Mouse (Mus musculus) thymus, postnatal 36 days (tissue): ENCODE data around the gene Ttc39b.

Source experiments
- DNase-seq, 2 experiments: peaks; one replicate each; pipeline ENCODE4 v3.0.0; 2022; ENCODE audit warnings: mixed read lengths in 2 of 2

Gene Ttc39b

DNA sequence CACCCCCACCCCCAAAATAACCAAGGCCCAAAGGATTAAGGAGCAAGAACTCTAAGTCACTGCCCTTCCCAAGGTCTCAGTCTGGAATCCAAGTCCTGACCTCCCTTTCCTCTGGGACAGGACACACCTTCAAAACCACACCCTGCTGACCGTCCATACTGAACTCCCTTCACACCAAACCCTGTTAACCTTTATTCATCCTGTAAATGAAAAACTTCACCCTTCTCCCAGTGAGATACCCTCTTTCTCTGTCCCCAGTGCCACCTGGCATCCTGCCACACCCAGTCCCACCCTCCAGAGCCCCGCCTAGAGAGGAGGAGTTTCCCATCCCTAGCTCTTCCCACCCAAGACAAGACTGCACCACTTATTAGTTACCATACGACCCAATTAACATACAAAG is 7.3 kb downstream of the Ttc39b start:
- no peak for DNase-seq

DNA sequence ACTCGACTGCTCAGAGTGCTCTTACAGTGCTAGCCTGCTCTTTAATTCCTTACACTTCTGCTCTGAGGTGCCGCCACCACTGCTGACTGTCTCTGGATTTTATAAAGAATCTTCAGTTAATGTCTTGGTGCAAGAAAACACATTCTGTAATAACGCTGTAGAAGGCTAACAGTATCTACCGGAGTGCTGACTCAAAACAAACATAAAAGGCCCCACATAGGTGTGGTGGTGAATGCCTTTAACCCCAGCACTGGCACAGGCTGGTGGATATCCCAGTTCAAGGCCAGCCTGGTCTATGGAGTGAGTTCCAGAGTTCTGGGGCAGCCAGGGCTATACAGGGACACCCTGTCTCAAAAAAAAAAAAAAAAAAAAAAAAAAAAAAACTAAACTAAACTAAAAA is 8.1 kb downstream of the Ttc39b start:
- no peak for DNase-seq

DNA sequence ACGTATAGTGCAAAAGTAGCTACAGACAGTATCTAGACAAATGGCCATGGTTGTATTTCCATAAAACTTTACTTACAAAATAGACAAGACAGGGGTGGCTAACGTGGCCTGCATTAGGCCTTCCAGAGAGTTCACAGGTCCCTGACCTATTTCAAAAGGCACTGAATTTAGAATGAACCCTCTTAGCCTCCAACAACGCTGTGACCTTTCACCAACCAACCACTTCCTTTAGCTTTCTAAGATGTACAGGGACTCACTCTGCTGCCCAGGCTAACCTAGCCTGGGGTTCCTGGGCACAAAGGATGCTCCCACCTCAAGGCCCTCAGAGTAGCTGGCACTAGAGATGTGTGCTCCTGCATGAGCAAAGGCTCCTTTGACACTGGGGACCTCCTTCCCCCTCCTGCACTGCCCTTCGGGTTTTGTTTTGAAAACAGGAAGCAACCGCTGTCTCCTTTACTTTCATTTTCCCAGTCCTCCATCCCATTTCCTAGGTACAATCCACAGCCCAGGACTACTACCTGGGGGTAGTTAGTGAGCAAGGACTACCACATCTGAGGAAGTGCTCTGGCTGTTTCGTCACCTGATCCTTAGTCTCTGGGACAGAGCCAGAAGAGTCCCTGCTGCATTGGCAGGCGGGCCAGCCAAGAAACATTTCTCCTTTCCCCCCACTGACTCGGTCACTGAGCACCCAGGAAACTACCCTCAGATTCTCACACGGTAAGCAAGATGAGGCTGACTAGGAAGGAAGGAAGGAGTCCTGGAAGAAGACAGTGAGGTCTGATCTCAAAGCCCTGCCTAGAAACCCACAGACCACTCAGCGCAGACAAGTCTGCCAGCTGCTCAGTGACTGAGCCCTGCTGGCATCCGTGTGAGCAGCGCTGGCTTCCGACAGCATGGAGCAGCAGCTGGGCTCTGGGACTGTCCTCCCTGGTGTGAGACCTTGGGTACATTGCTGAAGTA is 8.9 kb downstream of the Ttc39b start:
- peak; percentile 47 to 55 for DNase-seq

DNA sequence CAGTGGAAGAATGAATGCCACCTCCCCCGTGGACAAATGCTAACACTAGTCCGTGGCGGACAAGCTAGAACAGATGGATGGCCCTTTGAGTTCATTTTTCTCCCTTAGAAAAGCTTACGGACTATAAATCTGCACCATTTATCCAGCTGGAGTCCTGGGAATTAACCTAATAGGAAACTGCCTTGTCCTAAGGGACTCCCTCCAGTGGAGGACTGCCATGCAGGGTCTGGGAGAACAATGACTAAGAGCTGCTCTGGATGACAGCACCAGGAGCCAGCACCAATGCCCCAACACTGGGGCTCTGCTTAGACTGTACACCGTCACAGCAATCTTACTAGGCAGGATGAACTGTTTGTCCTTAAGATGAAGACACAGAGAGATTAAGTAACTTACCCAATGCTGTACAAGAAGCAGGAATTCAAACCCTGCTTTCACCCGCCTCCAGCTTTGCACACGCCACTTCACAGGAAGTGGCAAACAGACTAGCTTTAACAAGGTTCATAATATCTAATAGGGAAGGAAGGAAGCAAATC is 9.7 kb downstream of the Ttc39b start:
- DNase-seq, result peak; percentile 32 to 45

DNA sequence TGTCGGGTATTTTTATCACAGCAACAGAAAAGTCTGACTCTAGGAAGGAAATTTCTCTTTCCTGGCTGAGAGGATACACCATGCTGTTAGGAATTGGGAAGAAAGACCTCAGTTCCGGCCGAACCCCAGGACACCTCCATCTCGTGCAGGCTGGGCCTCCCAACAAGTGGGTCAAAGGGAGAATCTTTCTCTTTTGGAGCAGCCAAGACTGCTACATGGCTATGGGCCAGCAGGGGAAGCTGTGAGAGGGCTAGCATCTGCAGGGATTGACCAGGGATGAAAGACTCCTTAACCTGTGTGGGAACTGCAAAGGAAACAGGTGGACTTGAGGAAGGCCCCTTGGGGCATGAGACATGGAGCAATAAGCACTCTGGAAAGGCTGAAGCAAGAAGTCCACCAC is 11.7 kb downstream of the Ttc39b start:
- DNase-seq, result no peak

DNA sequence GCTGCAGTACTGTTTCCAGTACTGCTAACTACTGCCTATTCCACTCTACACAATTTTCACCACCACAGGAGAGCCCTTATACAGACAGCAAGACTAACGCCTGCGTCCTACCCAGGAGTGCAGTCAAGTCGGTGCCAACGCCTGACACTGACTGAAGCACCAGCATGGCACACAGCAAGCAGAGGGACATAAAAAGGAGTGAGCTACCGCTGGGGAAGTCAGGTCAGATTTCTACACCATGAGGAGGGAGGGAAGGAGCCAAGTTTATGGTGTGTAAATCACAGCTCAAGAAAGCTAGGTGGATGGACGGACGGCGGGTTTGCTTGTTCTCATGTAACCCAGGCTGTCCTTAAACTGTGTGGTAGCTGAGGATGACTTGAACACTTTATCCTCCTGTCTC is 12.6 kb downstream of the Ttc39b start:
- DNase-seq, result no peak

DNA sequence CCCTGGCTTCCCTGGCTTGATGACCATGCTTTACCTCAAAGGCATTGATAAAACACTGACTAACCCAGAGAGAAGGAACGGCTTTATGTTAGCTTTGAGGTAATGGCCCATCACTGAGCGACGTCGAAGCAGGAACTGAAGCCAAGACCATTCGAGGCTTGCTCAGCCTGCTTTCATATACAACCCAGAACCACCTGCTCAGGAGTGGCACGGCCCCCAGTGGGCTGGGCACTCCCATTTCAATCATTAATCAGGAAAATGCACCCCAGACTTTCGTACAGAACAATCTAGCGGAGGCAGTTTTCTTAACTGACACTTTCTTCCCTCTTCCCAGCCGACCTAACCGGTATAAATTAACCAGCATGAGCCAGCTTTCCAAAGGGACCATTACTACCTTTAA is 13.1 kb downstream of the Ttc39b start:
- DNase-seq, result no peak

DNA sequence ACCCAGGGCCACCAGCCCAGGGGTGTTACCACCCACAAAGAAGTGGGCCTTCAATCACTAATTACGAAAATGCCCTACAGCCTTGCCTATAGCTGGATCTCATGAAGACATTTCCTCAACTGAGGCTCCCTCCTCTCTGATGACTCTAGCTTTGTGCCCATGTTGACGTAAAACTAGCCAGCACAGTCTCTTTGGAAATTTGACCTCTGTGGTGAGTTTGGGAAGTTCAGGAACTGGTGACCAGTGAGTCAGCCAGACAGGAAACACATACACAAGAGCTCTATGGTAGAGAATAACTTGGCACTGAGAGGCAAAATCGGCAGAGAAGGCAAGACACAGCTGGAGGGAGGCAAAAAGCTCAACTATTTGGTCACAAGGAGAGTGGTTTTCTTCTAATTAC is 15.1 kb downstream of the Ttc39b start:
- DNase-seq, result no peak

DNA sequence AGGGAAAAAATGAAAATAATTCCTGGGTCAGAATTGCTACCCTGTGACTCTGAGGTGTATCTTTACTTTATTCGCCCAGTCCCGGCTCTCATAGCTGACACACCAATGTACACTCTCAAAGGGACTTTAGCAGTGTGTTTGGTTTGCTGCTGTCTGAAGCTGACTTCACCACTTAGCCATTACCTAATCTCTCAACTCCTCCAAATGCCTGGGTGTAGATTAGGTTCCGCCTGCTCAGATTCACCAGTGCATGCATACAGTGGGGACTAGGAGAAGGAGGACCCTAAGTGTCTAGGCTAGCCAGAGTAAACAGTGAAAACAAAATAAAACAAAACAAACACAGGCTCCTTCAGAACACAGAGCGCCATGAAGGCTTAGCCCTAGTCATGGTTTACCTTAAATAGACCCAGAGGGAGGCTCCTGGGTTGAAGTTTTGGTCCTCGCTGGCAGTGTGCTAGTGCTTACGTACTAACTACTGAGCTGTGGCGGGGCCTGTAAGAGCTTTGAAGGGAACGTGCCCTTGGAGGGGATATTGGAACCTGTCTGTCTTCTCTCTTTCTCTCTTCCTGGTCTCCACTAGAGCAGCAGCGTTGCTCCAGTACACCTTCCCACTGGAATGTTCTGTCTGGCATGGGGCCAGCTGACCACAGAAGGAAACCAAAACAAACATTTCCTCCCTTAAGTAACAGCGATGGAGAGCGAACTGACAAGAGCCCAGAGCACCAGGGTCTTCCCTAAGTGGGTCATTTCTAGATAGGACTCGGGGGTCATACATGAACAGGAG is 16.2 kb downstream of the Ttc39b start:
- DNase-seq, result no peak

DNA sequence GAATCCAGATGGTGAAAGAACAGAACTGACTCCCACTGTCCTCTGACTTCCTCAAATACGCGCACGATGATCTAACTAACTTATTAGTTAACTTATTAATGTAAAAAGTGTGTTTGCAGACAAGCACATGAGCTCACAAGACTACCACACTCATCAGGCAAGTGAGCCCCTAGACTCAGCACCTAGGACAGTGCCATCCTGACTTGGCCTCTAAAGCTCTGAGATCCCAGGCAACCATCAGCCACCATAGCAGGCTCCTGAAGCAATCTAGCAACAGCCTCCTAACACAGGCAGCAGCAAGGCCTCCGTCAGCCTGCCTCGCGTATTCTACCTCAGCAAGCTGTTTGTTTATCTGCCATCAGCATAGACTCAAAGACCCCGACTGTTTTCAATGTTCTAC is 17.2 kb downstream of the Ttc39b start:
- DNase-seq, result no peak

DNA sequence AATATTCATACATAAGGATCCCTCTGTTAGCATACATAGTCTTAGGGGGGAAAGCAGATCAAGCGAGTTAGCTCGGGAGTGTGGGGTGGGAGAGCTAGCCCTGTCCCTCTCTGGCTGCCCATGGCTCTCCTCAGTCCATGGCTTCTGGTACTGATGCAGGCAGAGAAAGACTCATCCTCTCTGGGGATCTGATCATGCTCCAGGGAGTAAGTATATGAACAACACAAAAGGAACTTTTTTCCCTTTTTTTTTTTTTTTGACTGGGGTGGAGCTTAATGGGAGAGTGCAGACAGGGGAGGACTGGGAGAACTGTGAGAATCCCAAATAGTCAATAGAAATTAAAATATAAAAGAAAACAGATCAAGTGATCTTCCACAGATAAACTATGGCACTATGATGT is 19.0 kb downstream of the Ttc39b start:
- DNase-seq, result no peak

DNA sequence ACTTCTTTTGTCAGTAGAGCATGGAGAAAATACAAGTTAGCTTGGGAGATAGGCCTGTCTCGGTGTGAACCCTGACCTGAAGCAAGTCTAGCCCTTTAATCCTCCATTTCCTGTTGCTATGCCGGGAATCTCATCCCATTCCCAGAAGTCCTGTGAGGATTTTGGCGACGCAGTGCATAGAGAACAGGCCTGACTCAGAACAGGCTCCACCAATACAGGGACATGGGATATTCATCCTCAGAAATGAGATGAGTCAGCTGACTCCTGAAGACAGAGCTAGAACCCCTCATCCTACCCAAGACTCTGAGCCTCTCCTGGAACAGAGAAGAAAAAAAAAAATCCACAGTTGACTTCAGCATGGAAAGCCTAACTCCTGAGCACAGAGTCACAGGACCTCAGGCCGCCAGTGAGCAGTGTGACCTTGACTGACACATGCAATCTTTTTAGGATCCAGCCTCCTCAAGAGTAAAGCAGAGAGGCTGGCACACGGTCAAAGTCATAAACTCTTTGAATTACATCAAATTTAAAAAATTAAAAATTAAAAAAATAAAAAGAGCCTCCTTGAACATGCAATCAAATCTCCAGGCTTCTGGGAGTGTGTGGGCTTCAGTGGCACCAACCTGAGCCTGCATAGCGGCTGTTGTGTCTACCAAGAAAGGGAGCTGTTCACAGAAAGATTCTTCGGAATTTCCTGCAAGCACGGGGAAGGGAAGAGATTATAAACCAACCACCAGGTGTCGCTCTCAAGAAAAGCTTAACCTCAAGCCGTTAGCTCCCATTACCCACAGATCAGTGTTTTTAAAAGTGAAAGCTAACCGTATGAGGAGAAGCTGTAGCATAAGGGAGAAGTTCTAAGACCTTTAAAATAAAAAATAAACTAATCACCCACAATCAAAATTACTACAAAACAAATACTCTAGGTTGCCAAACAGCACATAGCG is 20.9 kb downstream of the Ttc39b start:
- peak; percentile 44 to 46 for DNase-seq

DNA sequence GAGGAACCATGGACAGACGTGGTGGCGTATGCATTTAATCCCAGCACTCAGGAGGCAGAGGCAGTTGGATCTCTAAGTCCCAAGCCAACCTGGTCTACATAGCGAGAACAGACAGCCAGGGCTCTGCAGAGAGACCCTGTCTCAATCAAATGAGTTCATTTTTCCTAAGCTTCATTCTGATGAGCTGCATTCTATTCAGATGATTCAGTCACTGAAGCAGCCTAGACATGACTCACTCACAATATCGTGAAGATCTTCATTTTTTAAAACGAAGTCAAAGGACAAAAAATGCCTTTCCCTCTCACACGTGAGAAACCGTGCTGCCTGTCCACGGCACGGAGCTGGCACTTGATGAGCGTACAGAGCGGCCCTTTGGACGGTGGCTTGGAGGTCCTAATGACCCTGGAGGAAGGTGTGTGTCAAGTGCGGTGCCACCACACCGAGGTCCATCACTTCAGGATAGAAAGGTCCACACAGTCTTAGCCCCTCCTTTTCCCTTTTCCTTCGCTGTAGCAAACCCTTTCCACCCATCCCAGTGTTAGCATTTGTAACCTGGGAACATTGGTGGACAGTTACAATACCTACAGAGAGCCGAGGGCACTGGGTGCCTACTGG is 21.8 kb downstream of the Ttc39b start:
- no peak for DNase-seq

DNA sequence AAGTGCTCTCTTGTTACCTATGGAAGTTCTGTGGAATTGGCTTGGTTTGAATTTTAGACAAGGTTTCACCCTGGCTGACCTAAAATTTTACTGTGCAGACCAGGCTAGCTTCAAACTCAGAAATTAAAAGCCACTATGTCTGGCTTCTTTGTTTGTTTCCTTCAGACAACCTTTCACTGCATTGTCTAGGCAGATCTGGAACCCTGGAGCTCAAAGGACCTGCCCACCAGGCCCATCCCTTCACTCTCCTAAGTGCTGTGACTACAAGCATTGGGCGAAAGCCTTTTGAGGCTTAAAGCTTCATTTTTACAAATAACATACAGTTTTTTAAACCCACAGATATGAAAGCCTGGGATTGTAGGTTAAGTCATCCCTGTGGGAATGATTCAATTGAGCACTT is 22.3 kb downstream of the Ttc39b start:
- DNase-seq, result no peak

DNA sequence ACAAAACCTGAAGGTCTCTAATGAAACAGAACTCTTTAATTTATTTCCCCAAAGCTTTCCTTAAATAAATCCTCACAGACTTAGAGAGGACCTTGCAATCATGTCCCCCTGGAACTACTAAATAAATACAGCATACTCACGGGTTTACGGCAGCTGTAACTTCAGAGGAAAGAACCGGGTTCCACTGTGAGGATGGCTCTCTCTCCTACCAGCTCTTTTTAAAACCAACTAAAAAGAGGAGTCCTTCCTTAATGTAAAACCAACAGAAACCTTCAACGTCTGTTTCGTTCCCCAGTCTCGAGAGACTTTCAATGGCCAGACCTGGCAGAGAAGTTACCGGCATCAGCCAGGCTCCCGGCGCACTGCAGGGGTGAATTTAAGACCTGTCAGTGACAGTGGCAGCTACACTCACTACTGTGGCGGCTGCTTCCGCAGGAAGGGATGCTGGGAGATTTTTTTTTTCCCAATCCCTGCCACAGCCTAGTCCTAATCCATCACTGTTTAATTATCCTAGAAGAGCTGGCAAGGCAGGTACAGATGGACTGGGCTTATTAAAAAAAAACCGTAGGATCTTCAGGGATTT is 39.2 kb downstream of the Ttc39b start:
- DNase-seq, result no peak

DNA sequence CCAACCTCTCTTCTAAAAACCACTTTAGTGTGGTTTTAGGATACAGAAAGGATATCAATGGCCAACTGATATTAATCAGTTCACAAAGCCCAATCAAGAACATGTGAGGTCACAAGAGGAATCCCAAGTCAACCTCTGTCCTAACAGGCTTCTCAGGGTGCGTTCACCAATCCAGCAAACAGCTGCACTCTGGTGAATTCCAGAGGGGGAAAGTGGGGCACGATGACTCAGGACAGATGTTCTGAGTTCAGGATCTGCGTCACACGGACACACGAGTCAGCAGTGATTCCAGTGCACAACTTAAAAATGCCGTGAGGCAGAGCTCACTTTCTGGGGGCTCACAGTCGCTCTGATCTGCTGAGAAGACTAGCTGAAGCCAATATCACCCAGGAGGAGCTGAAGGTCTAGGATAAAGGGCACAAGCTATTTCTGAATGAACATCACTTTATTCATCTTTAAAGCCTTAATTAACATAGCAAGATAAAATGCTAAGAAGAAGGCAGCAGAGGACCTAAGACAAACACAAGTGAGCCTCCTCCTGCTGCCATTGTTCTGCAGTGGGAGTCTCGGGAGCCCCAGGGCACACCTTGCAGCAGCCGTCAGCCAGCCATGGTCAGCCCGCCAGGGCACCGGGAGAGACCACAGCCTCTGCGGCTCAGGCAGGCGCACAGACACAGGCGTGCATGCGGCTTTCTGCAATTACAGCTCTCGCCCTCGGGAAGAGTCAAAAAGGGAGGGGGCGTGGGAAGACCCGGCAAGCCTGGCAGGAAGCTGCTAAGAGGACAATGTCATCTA is 39.9 kb downstream of the Ttc39b start:
- DNase-seq, result no peak

DNA sequence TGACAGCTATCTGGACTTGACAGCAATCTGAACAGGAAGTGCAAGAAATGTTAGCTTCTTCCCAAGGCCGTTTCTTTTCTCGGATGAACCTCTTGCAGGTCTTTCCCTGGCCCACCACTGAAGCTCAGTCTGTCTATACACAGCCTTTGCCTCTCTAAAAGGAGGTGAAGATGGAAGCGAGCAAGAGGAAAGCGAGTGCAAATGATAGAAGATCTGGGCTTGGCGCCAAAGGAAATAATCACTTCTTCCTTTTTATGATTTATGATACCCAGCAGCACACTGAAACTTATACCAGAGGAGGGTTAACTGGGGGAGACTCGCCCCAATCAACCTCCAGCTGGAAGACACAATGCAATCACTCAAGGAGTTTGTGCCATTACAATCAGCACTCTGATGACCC is 41.6 kb downstream of the Ttc39b start:
- DNase-seq, result no peak

DNA sequence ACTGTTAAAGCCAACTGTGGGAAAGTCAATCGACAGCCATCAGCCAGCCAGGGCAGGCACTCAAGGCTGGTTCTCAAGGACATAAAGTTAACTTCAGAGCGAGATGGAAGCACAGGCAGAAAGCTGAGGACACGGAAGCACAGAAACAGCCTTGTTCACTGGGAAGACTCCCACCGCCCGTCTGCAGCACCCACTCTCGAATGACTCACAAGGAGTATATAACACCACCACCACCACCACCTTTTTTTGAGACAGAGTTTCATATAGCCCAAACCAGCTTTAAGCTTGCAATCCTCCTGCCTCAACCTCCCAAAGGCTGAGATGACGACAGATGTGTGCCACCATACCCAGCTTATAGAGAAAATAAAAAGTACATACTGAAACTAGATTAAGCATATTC is 44.8 kb downstream of the Ttc39b start:
- DNase-seq, result no peak

DNA sequence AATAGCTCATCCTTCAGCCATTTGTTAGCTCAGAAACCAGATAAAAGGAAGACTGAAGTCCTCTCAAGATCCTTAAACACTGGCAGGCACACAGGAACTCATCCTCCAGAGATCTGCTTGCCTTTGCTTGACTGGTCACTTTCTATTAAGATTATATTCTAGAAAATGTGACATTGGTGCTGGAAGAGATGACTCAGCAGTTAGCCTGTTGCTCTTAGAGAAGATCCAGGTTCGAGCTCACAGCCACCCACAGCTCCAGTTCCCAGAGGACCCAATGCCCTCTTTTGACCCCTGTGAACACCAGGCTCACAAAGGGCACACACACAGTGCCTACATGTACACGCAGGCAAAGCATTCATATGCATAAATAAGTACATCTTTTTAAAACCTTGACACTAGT is 49.8 kb downstream of the Ttc39b start:
- DNase-seq, result no peak

DNA sequence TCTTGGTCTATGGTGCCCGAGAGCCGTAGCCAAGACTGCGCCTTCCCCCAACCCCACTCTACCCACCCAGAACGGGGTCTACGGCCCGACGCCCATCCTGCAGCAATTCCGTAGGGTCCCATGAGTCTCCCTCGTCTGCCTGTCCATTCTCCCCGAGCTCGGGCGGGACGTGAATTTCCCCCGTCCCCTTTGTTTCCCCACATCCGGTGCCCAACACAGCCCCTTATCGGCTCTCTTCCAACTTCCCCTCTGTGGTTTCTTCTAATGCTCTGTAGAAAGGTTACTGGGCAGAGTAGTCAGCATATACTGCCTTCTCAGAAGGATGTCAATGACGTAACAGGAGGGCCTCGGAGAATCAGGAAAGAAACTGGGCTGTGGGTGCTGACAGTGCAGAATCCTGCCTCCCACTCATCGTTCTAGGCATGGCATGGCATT is 50.4 kb downstream of the Ttc39b start:
- peak; percentile 6 to 11 for DNase-seq
